Mouse (Mus musculus) liver, postnatal 0 days (tissue): Measurements from ENCODE around the gene Gpr37.

ENCODE experiments used
- CTCF ChIP-seq: sonication (generic); IDR thresholded peaks from 2 replicates; pipeline ENCODE4 v1.5.1; 2016; ENCODE audit warnings: antibody characterized with exemption, low read depth
- EP300 ChIP-seq: IDR thresholded peaks from 2 replicates; pipeline ENCODE4 v1.6.1; 2016; ENCODE audit warnings: antibody characterized with exemption, low read depth, mild to moderate bottlenecking

DNA sequence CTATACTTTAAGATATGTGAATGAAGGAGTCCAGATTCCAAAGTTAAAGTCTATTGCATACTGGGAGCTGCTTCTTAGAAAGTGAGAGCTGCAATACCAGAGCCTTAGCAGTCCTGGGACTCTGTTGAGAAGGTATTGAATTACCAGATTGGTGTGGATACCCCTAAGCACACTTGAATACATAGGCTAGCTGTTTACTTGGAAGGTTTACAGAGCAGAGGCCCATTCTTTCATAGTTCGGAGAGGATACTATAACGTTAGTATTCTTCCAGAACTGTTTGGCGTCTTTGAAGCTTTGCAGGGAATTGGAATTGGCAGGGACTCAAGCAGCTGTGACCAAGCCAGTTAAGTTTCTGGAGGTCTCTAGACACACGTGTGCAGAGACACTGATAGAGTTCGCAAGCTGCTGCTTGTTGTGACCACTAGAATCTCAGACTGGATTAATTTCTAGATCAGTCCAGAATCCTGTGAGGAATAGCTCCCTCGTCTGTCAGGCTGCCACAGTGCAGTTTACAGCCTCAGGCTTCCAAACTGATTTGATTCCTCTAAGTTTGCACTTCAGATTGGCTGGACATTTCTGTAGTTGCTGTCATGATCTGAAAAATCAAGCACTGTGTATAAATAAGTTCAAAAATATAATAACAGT is 18.8 kb upstream of the Gpr37 start:
- TF ChIP-seq CTCF (peak; percentile 45), EP300 (no peak)
